In genomic region chr19:36868675-36869074, GRCm38 (mm10) we compare ENCODE assay signal across 7 mouse cellular contexts. TPM values are rescaled to one million over a fixed set of nuclear protein-coding genes. Genes with fewer than 3 reads are reported as not detected.
A peak's percentile ranks its signal among the peaks of the same experiment; 100 is the strongest.
DNase-seq lines count a peak whose midpoint lies in the region; ATAC-seq and TF ChIP-seq lines count a peak whose summit lies in the region.
"Not testable (repeated sequence)": the region's sequence is repeated elsewhere in the genome, so short reads cannot be mapped to it uniquely, and the experiment has no call there.
"Had no signal": no experiment of that assay in that cellular context is flagged by ENCODE, and none has a peak within 500 bp of the region (broad histone marks: within the 10 kb centered on the region; RNA-seq: fewer than 3 reads in every experiment).

No protein-coding gene starts in this region.

- H3K9ac ChIP-seq in MEL (ENCODE audit: control insufficient read depth, low read depth, low read length, poor library complexity, severe bottlenecking); heart, adult 2 months (ENCODE audit: low read depth, low read length); liver, adult 2 months (ENCODE audit: low read depth, low read length); lung, postnatal 0 days (replicated peaks; ENCODE audit: low read depth): not testable (repeated sequence)

- H3K4me3 ChIP-seq in MEL (ENCODE audit: control insufficient read depth in 1 of 2, insufficient read depth in 1 of 2, low read depth in 2 of 2, low read length in 2 of 2); heart, adult 2 months; kidney, adult 2 months (ENCODE audit: insufficient read depth, low read depth, low read length); liver, adult 2 months (ENCODE audit: insufficient read depth, low read depth, low read length); lung, postnatal 0 days (ENCODE audit: low read depth, low read length): not testable (repeated sequence)

- H3K4me2 ChIP-seq in lung, postnatal 0 days (replicated peaks; ENCODE audit: low read depth, low read length), result not testable (repeated sequence)

- peaks cover 0 to 41% of the 10 kb centered on the region in 2 experiments; a peak in 2 of 4 replicates for H3K36me3 ChIP-seq in MEL (ENCODE audit: control insufficient read depth in 1 of 2, insufficient read depth in 2 of 2, low read length in 2 of 2)
- not testable (repeated sequence) for H3K36me3 ChIP-seq in heart, adult 2 months (ENCODE audit: control insufficient read depth, insufficient read depth, low read length)
- peaks cover 13% of the 10 kb centered on the region for H3K36me3 ChIP-seq in kidney, adult 2 months (ENCODE audit: control insufficient read depth, insufficient read depth, low read length)
- H3K36me3 ChIP-seq in liver, adult 2 months (ENCODE audit: control insufficient read depth, insufficient read depth, low read length), result peaks cover 61% of the 10 kb centered on the region
- peaks cover 50% of the 10 kb centered on the region for H3K36me3 ChIP-seq in lung, postnatal 0 days (ENCODE audit: insufficient read depth, low read length)

- TF ChIP-seq CTCF in MEL (IDR thresholded peaks at IDR 0.05 in 2 of 3, conservative IDR thresholded peaks at IDR 0.05 in 1 of 3; ENCODE audit: control insufficient read depth in 1 of 3, insufficient read depth in 1 of 3, low read depth in 2 of 3, low read length in 3 of 3, poor library complexity in 1 of 3, severe bottlenecking in 1 of 3), result peak in 2 of 3 experiments; percentile 2 to 29; a peak in 2 of 6 replicates
- peak; percentile 73 for TF ChIP-seq CTCF in heart, adult 2 months (IDR thresholded peaks at IDR 0.05)
- not testable (repeated sequence) for TF ChIP-seq CTCF in kidney, adult 2 months (conservative IDR thresholded peaks at IDR 0.05; ENCODE audit: insufficient read depth, insufficient read length, low read depth, low read length)
- TF ChIP-seq CTCF in liver, adult 2 months (IDR thresholded peaks at IDR 0.05; ENCODE audit: low read depth, low read length), result 0 out of 2 replicates have a peak, but pooled peaks have one; percentile 10
- TF ChIP-seq CTCF in lung, postnatal 0 days (IDR thresholded peaks at IDR 0.05), result peak; percentile 46

- ATAC-seq in lung, postnatal 0 days, result not testable (repeated sequence)

- not testable (repeated sequence) for H3K79me2 ChIP-seq in MEL (ENCODE audit: control insufficient read depth, insufficient read depth, low read length, poor library complexity); heart, adult 2 months (replicated peaks; ENCODE audit: control insufficient read depth, insufficient read depth, low read length); liver, adult 2 months (ENCODE audit: control insufficient read depth, insufficient read depth, low read length)

- H3K27me3 ChIP-seq in MEL (ENCODE audit: control insufficient read depth in 1 of 2, insufficient read depth in 2 of 2, low read length in 2 of 2); heart, adult 2 months (ENCODE audit: control insufficient read depth, insufficient read depth, low read length); kidney, adult 2 months (replicated peaks; ENCODE audit: control insufficient read depth, insufficient read depth, low read length); liver, adult 2 months (ENCODE audit: control insufficient read depth, insufficient read depth, low read length); lung, postnatal 0 days (replicated peaks; ENCODE audit: insufficient read depth, low read length): not testable (repeated sequence)

- TF ChIP-seq EP300 in MEL (IDR thresholded peaks at IDR 0.05; ENCODE audit: low read depth in 1 of 2, low read length in 2 of 2); heart, adult 2 months (IDR thresholded peaks at IDR 0.05; ENCODE audit: insufficient read depth, low read depth, low read length); lung, postnatal 0 days (IDR thresholded peaks at IDR 0.05): not testable (repeated sequence)

- not testable (repeated sequence) for TF ChIP-seq POLR2A in MEL (IDR thresholded peaks at IDR 0.05; ENCODE audit: control insufficient read depth in 1 of 2, insufficient read depth in 1 of 2, low read depth in 1 of 2, low read length in 2 of 2, poor library complexity in 1 of 2); heart, adult 2 months (IDR thresholded peaks at IDR 0.05; ENCODE audit: insufficient read depth, low read depth, low read length); kidney, adult 2 months (IDR thresholded peaks at IDR 0.05; ENCODE audit: low read depth, low read length); liver, adult 2 months (IDR thresholded peaks at IDR 0.05; ENCODE audit: extremely low read depth, insufficient read depth, low read length)

- intact Hi-C loops in heart, adult 2 months (cut with DNase I), result loop anchor here (5.0 to 10.0 kb wide), 2 partner anchors 51 to 116 kb away; no protein-coding TSS in a partner anchor

- not testable (repeated sequence) for DNase-seq in MEL (ENCODE audit: low read depth, low spot score); heart, adult 2 months; liver, adult 2 months (ENCODE audit: extremely low read depth, low read depth, low spot score); lung, postnatal 0 days (ENCODE audit: low spot score)
- peak; percentile 14 for DNase-seq in kidney, adult 2 months
- peak; percentile 2 for DNase-seq in natural killer cell, adult 2 months (ENCODE audit: low spot score in 2 of 2)

- 85% methylated on average over 3 of the region's 3 CpGs for WGBS in heart, adult 2 months
- WGBS in kidney, adult 2 months, result 84% methylated on average over 3 of the region's 3 CpGs
- 86% methylated on average over 3 of the region's 3 CpGs for WGBS in liver, adult 2 months
- WGBS in lung, postnatal 0 days, result 82% methylated on average over 3 of the region's 3 CpGs

- H3K27ac ChIP-seq in MEL (ENCODE audit: control insufficient read depth, low read depth, low read length); heart, adult 2 months; kidney, adult 2 months (ENCODE audit: insufficient read depth, low read depth, low read length); liver, adult 2 months (replicated peaks; ENCODE audit: insufficient read depth, low read depth, low read length); lung, postnatal 0 days (ENCODE audit: low read length): not testable (repeated sequence)

- not testable (repeated sequence) for H3K9me3 ChIP-seq in MEL (replicated peaks; ENCODE audit: insufficient read depth, low read length); lung, postnatal 0 days (ENCODE audit: low read length)

- H3K4me1 ChIP-seq in MEL (ENCODE audit: control insufficient read depth in 1 of 2, insufficient read depth in 2 of 2, low read length in 2 of 2); heart, adult 2 months (ENCODE audit: control insufficient read depth, insufficient read depth, low read length); kidney, adult 2 months (ENCODE audit: control insufficient read depth, insufficient read depth, low read length); liver, adult 2 months (ENCODE audit: control insufficient read depth, insufficient read depth, low read length); lung, postnatal 0 days (ENCODE audit: insufficient read depth, low read depth, low read length): not testable (repeated sequence)

- TF ChIP-seq RAD21 in MEL (IDR thresholded peaks at IDR 0.05; ENCODE audit: low read depth, low read length), result not testable (repeated sequence)

RNA-seq across cellular contexts. Expression of gene Tnks2, which starts 34.6 kb away (rescaled TPM):
- total RNA-seq in MEL (2012; rRNA removed), result 50.2 and 63.1 TPM in 2 replicates
- 10 to 100 TPM; 22.3 to 65.0 TPM for polyA plus RNA-seq in MEL (2012; ENCODE audit: insufficient read depth in 1 of 2, insufficient read length in 2 of 2, low read depth in 1 of 2, low replicate concordance in 2 of 2, missing spikeins in 1 of 2)
- 10 to 100 TPM; 69.4 to 72.8 TPM for total RNA-seq in heart, adult 2 months (2021)
- polyA plus RNA-seq in heart, adult 2 months (2012; rRNA removed), result 18.6 and 34.9 TPM in 2 replicates
- 19.2 and 24.8 TPM in 2 replicates for polyA plus RNA-seq in kidney, adult 2 months (2012; rRNA removed)
- total RNA-seq in liver, adult 2 months (2014; rRNA removed), result 50.9 and 55.2 TPM in 2 replicates
- polyA plus RNA-seq in liver, adult 2 months (2012; rRNA removed), result 6.3 and 8.6 TPM in 2 replicates
- polyA plus RNA-seq in lung, postnatal 0 days (2015; fragmentation: Nextera tagmentation; extraction: Ambion mirVana), result 25.4 and 28.7 TPM in 2 replicates

RNA-seq across cellular contexts. Expression of gene Fgfbp3, which starts 50.7 kb away (rescaled TPM):
- 2.6 and 2.7 TPM in 2 replicates for total RNA-seq in MEL (2012; rRNA removed)
- 10 to 100 TPM in 1 of 2 experiments, not detected in 1; 10.0 TPM for polyA plus RNA-seq in MEL (2012; ENCODE audit: insufficient read depth in 1 of 2, insufficient read length in 2 of 2, low read depth in 1 of 2, low replicate concordance in 2 of 2, missing spikeins in 1 of 2)
- total RNA-seq in heart, adult 2 months (2021), result 1 to 10 TPM; 1.7 to 3.1 TPM
- 0.67 and 1.3 TPM in 2 replicates for polyA plus RNA-seq in heart, adult 2 months (2012; rRNA removed)
- 2.1 and 3.5 TPM in 2 replicates for polyA plus RNA-seq in kidney, adult 2 months (2012; rRNA removed)
- total RNA-seq in liver, adult 2 months (2014; rRNA removed), result 0.09 and 0.34 TPM in 2 replicates
- 0.56 and 0.91 TPM in 2 replicates for polyA plus RNA-seq in liver, adult 2 months (2012; rRNA removed)
- 7.6 and 8.2 TPM in 2 replicates for polyA plus RNA-seq in lung, postnatal 0 days (2015; fragmentation: Nextera tagmentation; extraction: Ambion mirVana)
- polyA plus RNA-seq: activated CD4-positive, CD25-positive, alpha-beta regulatory T cell, adult 4 months had no signal

RNA-seq across cellular contexts. Expression of gene Btaf1, which starts 57.2 kb away (rescaled TPM):
- total RNA-seq in MEL (2012; rRNA removed), result 69.5 and 75.3 TPM in 2 replicates
- 10 to 100 TPM; 40.1 to 46.1 TPM for polyA plus RNA-seq in MEL (2012; ENCODE audit: insufficient read depth in 1 of 2, insufficient read length in 2 of 2, low read depth in 1 of 2, low replicate concordance in 2 of 2, missing spikeins in 1 of 2)
- 10 to 100 TPM; 12.4 to 13.5 TPM for total RNA-seq in heart, adult 2 months (2021)
- polyA plus RNA-seq in heart, adult 2 months (2012; rRNA removed), result 2.7 and 5.5 TPM in 2 replicates
- 4.5 and 5.1 TPM in 2 replicates for polyA plus RNA-seq in kidney, adult 2 months (2012; rRNA removed)
- total RNA-seq in liver, adult 2 months (2014; rRNA removed), result 14.7 and 15.5 TPM in 2 replicates
- 2.5 and 2.6 TPM in 2 replicates for polyA plus RNA-seq in liver, adult 2 months (2012; rRNA removed)
- 6.4 and 7.2 TPM in 2 replicates for polyA plus RNA-seq in lung, postnatal 0 days (2015; fragmentation: Nextera tagmentation; extraction: Ambion mirVana)
